Mouse (Mus musculus): ENCODE data around the gene Pkd1. TPM values are rescaled to one million over a fixed set of nuclear protein-coding genes. Genes with fewer than 3 reads are reported as not detected.
A peak's percentile ranks its signal among the peaks of the same experiment; 100 is the strongest.

Gene Pkd1
- polyA plus RNA-seq, 1 experiment from 2014 or later = 26.3 TPM

- no peak overlapping the region for H3K9ac ChIP-seq (replicated peaks; ENCODE audit: low read depth)
- H3K36me3 ChIP-seq (ENCODE audit: insufficient read depth, low read length) = 0 out of 2 replicates have a peak, but pooled peaks cover 2% of the 10 kb centered on the region
- H3K27ac ChIP-seq (ENCODE audit: low read length) = peak overlapping the region; percentile 57
- 0 out of 2 replicates have a peak, but pooled peaks have one; percentile 5 for ATAC-seq
- no peak overlapping the region for H3K4me2 ChIP-seq (replicated peaks; ENCODE audit: low read depth, low read length)
- no peak overlapping the region for H3K4me3 ChIP-seq (ENCODE audit: low read depth, low read length)
- H3K27me3 ChIP-seq (replicated peaks; ENCODE audit: insufficient read depth, low read length) = no peaks in the 10 kb centered on the region
- H3K4me1 ChIP-seq (ENCODE audit: insufficient read depth, low read depth, low read length) = peaks cover 26% of the 10 kb centered on the region; the same call in 1 of the 2 replicates
- TF ChIP-seq CTCF (IDR thresholded peaks at IDR 0.05) (no peak), EP300 (IDR thresholded peaks at IDR 0.05) (no peak)
- H3K9me3 ChIP-seq (ENCODE audit: low read length) = no peaks in the 10 kb centered on the region
- DNase-seq (ENCODE audit: low spot score) = peak; percentile 69
- 77% methylated on average over 5 of the region's 5 CpGs for WGBS
Observed at GRCm38 (mm10) chr17:24560301-24561028, 10.8 kb downstream of the Pkd1 start.

GRCm38 (mm10) chr17:24561592-24561991, 12.0 kb downstream of the Pkd1 start:
- Histone ChIP-seq H3K27ac (ENCODE audit: low read length) (0 out of 2 replicates have a peak overlapping the region, but pooled peaks have one; percentile 57), H3K27me3 (replicated peaks; ENCODE audit: insufficient read depth, low read length) (no peaks in the 10 kb centered on the region), H3K9ac (replicated peaks; ENCODE audit: low read depth) (no peak overlapping the region), H3K9me3 (ENCODE audit: low read length) (no peaks in the 10 kb centered on the region), H3K4me2 (replicated peaks; ENCODE audit: low read depth, low read length) (no peak overlapping the region), H3K4me1 (ENCODE audit: insufficient read depth, low read depth, low read length) (peaks cover 26% of the 10 kb centered on the region; the same call in 1 of the 2 replicates), H3K36me3 (ENCODE audit: insufficient read depth, low read length) (0 out of 2 replicates have a peak, but pooled peaks cover 7% of the 10 kb centered on the region), H3K4me3 (ENCODE audit: low read depth, low read length) (no peak overlapping the region)
- DNase-seq (ENCODE audit: low spot score) (no peak), ATAC-seq (no peak)
- WGBS = 74% methylated on average over 2 of the region's 2 CpGs
- no peak for TF ChIP-seq CTCF (IDR thresholded peaks at IDR 0.05)
- TF ChIP-seq EP300 (IDR thresholded peaks at IDR 0.05) = no peak

- H3K36me3 ChIP-seq (ENCODE audit: insufficient read depth, low read length) = peaks cover 10% of the 10 kb centered on the region; the same call in 1 of the 2 replicates
- ATAC-seq (no peak), DNase-seq (ENCODE audit: low spot score) (no peak)
- no peak overlapping the region for H3K4me2 ChIP-seq (replicated peaks; ENCODE audit: low read depth, low read length)
- H3K9me3 ChIP-seq (ENCODE audit: low read length) = no peaks in the 10 kb centered on the region
- H3K9ac ChIP-seq (replicated peaks; ENCODE audit: low read depth) = no peak overlapping the region
- H3K4me3 ChIP-seq (ENCODE audit: low read depth, low read length) = no peak overlapping the region
- TF ChIP-seq EP300 (IDR thresholded peaks at IDR 0.05) = no peak
- TF ChIP-seq CTCF (IDR thresholded peaks at IDR 0.05) = no peak
- no peak overlapping the region for H3K27ac ChIP-seq (ENCODE audit: low read length)
- 77% methylated on average over 5 of the region's 5 CpGs for WGBS
- H3K27me3 ChIP-seq (replicated peaks; ENCODE audit: insufficient read depth, low read length) = no peaks in the 10 kb centered on the region
- H3K4me1 ChIP-seq (ENCODE audit: insufficient read depth, low read depth, low read length) = peaks cover 15% of the 10 kb centered on the region; the same call in 1 of the 2 replicates
Observed at GRCm38 (mm10) chr17:24563638-24564037, 14.0 kb downstream of the Pkd1 start.

- peaks cover 12% of the 10 kb centered on the region; the same call in 1 of the 2 replicates for H3K36me3 ChIP-seq (ENCODE audit: insufficient read depth, low read length)
- 73% methylated on average over 4 of the region's 4 CpGs for WGBS
- no peaks in the 10 kb centered on the region for H3K9me3 ChIP-seq (ENCODE audit: low read length)
- no peak overlapping the region for H3K4me3 ChIP-seq (ENCODE audit: low read depth, low read length)
- DNase-seq (ENCODE audit: low spot score) (no peak), ATAC-seq (no peak)
- no peak for TF ChIP-seq CTCF (IDR thresholded peaks at IDR 0.05)
- no peak for TF ChIP-seq EP300 (IDR thresholded peaks at IDR 0.05)
- no peaks in the 10 kb centered on the region for H3K27me3 ChIP-seq (replicated peaks; ENCODE audit: insufficient read depth, low read length)
- H3K9ac ChIP-seq (replicated peaks; ENCODE audit: low read depth) = no peak overlapping the region
- H3K27ac ChIP-seq (ENCODE audit: low read length) = no peak overlapping the region
- no peak overlapping the region for H3K4me2 ChIP-seq (replicated peaks; ENCODE audit: low read depth, low read length)
- peaks cover 8% of the 10 kb centered on the region; the same call in 1 of the 2 replicates for H3K4me1 ChIP-seq (ENCODE audit: insufficient read depth, low read depth, low read length)
Observed at GRCm38 (mm10) chr17:24564422-24564821, 14.8 kb downstream of the Pkd1 start.

- ATAC-seq = no peak
- Histone ChIP-seq H3K9ac (replicated peaks; ENCODE audit: low read depth) (no peak overlapping the region), H3K9me3 (ENCODE audit: low read length) (no peaks in the 10 kb centered on the region)
Observed at GRCm38 (mm10) chr17:24565092-24565491, 15.5 kb downstream of the Pkd1 start.

GRCm38 (mm10) chr17:24565792-24566191, 16.2 kb downstream of the Pkd1 start:
- Histone ChIP-seq H3K27ac (ENCODE audit: low read length) (no peak overlapping the region), H3K36me3 (ENCODE audit: insufficient read depth, low read length) (peaks cover 12% of the 10 kb centered on the region; the same call in 1 of the 2 replicates)
- ATAC-seq = peak; percentile 29; the same call in 1 of the 2 replicates

More at GRCm38 (mm10) chr17:24565092-24565491, 15.5 kb downstream of the Pkd1 start:
- H3K27ac ChIP-seq (ENCODE audit: low read length) = no peak overlapping the region
- peaks cover 6% of the 10 kb centered on the region; the same call in 1 of the 2 replicates for H3K4me1 ChIP-seq (ENCODE audit: insufficient read depth, low read depth, low read length)
- 81% methylated on average over 3 of the region's 3 CpGs for WGBS
- DNase-seq (ENCODE audit: low spot score) = no peak
- no peak overlapping the region for H3K4me2 ChIP-seq (replicated peaks; ENCODE audit: low read depth, low read length)
- TF ChIP-seq EP300 (IDR thresholded peaks at IDR 0.05) = no peak
- TF ChIP-seq CTCF (IDR thresholded peaks at IDR 0.05) = no peak
- H3K36me3 ChIP-seq (ENCODE audit: insufficient read depth, low read length) = peaks cover 12% of the 10 kb centered on the region; the same call in 1 of the 2 replicates
- no peaks in the 10 kb centered on the region for H3K27me3 ChIP-seq (replicated peaks; ENCODE audit: insufficient read depth, low read length)
- no peak overlapping the region for H3K4me3 ChIP-seq (ENCODE audit: low read depth, low read length)

More at GRCm38 (mm10) chr17:24565792-24566191, 16.2 kb downstream of the Pkd1 start:
- H3K27me3 ChIP-seq (replicated peaks; ENCODE audit: insufficient read depth, low read length) = no peaks in the 10 kb centered on the region
- no peaks in the 10 kb centered on the region for H3K9me3 ChIP-seq (ENCODE audit: low read length)
- DNase-seq (ENCODE audit: low spot score) = peak; percentile 36
- no peak overlapping the region for H3K9ac ChIP-seq (replicated peaks; ENCODE audit: low read depth)
- H3K4me2 ChIP-seq (replicated peaks; ENCODE audit: low read depth, low read length) = no peak overlapping the region
- TF ChIP-seq EP300 (IDR thresholded peaks at IDR 0.05) (no peak), CTCF (IDR thresholded peaks at IDR 0.05) (peak; percentile 33)
- peaks cover 3% of the 10 kb centered on the region; the same call in 1 of the 2 replicates for H3K4me1 ChIP-seq (ENCODE audit: insufficient read depth, low read depth, low read length)
- WGBS = 64% methylated on average over 3 of the region's 3 CpGs
- H3K4me3 ChIP-seq (ENCODE audit: low read depth, low read length) = no peak overlapping the region
